Mouse (Mus musculus) testis, adult 2 months (tissue): Measurements from ENCODE around the gene Tnk2.
A peak's percentile ranks its signal among the peaks of the same experiment; 100 is the strongest.

ENCODE experiments used
- CTCF ChIP-seq: fragments of 200-500 bp; IDR thresholded peaks from 2 replicates; pipeline ENCODE4 v1.5.1; 2012; ENCODE audit warnings: low read depth, mild to moderate bottlenecking, inconsistent platforms, low read length, moderate library complexity; ENCODE audit not compliant: control insufficient read depth, insufficient read depth, insufficient replicate concordance
- POLR2A ChIP-seq: fragments of 200-500 bp; IDR thresholded peaks from 2 replicates; pipeline ENCODE4 v1.6.1; 2012; ENCODE audit warnings: low read depth, mild to moderate bottlenecking, inconsistent platforms, low read length, moderate library complexity; ENCODE audit not compliant: control insufficient read depth

DNA sequence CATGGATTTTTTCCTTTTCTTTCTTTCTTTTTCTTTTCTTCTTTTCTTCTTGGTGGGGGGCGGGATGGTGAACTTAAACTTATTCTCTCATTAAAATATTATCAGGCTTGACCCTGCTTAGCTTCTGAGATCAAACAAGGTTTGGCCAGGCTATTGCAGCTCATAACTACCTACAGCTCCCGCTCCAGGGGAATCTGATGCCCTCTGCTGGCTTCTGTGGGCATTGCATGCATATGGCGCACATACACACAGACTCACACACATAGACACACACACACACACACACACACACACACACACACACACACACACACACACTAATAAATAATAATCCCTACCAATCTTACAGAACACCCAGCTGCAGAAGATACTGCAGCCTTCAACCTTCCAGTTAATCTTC lies 61.9 kb downstream of the Tnk2 start:
- TF ChIP-seq POLR2A (no peak), CTCF (peak; percentile 65; the same call in 1 of the 2 replicates)
